Mouse (Mus musculus): ENCODE results near the gene Larp1b.

Gene Larp1b

DNA sequence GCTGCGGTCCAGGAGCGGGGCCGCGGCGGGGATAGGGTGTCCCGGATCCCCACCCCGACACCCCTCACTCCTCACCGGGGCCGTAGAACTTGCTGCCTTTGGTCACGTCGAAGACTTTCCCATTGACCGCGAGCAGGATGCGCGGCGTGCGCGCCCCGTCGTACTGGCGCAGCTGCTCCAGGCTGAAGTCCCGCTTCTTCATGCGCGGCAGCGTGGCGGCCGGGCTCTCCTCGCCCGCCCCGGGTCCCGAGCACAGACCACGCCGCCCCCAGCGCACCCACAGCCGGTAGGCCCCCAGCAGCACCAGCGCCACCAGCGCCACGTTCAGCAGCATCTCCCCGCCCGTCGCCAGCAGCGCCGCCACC is 132.9 kb downstream of the Larp1b start:
- no peak for DNase-seq (ENCODE audit: low spot score in 2 of 2)

DNA sequence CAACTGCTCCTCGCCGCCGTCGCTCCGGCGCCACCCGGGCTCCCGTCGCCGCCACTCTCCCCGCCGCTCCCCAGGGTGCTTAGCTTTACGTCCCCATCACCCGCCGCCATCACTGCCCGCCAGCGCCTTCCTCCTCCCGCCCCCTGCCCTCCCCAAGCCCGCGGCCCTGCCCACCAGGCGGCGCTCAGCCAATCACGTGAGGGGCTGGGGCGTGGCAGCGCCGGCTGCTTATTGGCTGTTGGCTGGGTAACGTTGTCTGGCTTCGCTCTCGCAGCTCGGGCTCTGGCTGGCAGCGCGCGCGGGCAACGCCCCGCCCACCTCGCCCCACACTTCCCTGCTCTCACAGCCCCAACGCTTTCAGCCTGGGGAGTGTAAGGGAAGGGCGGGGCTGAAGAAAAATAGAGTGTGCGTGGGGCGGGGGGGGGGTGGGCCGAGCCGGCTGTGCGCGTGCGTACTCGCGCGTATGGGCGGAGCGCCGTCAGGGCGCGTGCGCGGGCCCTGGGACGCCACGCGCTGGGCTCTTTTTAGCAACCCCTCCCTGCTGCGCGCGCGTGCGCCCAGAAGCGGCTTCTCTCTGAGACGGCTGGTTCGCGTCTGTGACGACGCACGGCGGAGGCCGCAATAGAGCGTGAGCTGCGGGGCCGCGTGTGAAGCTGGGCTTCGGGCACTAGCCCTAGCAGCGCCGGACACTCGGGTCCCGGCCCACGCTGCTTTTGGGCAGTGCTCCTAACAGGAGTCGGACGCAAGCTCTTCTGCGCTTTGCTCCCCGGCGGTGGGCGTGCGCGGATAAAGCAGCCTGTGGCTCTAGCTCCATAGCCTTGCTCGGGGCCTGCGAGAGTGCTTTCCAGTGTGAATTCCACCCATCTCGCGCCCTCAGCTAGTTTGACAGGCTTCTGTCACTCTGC is 133.5 kb downstream of the Larp1b start, which contains the start of gene Pgrmc2:
Gene Pgrmc2 (minus strand): TSS at position 162 of the 905 bp plus-strand sequence.
- peak; percentile 99 for DNase-seq (ENCODE audit: low spot score in 2 of 2)

DNA sequence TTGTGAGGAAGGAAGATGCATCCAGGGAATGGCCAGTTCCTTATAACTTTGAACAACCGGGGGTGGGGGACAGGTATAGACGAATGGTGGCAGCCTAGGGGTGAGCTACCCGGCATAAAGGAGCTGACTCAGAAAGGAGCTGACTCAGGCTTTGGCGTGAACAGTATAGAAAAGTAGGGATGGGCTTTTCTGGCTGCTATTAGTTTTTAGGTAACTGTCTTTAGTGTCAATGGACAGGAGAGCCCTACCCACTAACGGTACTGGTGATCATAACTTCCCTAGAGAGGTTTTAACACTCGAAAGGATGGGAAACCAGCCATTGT is 134.1 kb downstream of the Larp1b start:
- DNase-seq (ENCODE audit: low spot score in 2 of 2), result no peak

DNA sequence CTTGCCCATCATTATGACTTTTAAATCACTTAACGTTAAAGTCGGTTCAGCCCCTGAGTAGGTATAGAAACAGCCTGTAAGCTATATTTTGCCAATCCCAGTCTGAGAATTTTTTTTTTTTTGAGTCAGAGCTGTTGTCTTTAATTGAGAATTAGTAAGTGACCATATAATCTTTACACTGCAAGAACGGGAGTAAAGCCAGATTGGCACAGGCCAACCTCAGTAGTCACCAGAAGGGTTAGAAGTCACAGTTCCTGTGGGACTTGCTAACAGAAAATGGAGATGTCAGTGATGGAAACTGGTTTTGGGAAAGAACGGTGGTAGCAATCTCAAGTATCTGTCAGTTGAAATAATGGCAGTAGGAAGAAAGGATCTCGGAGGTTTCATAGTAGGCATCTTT is 134.8 kb downstream of the Larp1b start:
- no peak for DNase-seq (ENCODE audit: low spot score in 2 of 2)

DNA sequence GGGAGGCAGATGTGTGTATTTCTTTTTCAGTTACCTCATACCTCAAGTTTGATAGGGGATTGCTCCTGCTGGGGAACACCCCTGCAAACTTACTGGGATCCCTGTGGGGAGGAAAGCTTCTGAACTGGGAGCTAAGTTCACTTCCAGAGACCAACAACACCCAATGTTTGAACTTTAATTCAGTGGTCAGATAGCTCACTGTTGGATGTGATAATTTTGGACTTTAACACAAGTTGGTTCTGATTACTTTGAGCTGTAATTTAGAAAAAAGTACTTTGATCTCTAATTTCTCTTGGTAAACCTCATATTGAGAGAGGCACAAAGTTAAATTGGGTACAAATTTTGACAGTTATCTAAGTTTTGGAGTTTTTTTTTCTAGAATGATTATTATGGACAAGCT is 137.4 kb downstream of the Larp1b start:
- DNase-seq (ENCODE audit: low spot score in 2 of 2), result no peak

Measured in right cerebral cortex, postnatal 10 days (tissue).